Mouse (Mus musculus): ENCODE measurements around the gene Btf3l4. TPM values are rescaled to one million over a fixed set of nuclear protein-coding genes. Genes with fewer than 3 reads are reported as not detected.

Gene Btf3l4
- polyA plus RNA-seq (2014; fragmentation: Illumina TruSeq; extraction: RNeasy Lipid Tissue Mini Kit (QIAGEN cat#74804)), result 350 TPM

DNA sequence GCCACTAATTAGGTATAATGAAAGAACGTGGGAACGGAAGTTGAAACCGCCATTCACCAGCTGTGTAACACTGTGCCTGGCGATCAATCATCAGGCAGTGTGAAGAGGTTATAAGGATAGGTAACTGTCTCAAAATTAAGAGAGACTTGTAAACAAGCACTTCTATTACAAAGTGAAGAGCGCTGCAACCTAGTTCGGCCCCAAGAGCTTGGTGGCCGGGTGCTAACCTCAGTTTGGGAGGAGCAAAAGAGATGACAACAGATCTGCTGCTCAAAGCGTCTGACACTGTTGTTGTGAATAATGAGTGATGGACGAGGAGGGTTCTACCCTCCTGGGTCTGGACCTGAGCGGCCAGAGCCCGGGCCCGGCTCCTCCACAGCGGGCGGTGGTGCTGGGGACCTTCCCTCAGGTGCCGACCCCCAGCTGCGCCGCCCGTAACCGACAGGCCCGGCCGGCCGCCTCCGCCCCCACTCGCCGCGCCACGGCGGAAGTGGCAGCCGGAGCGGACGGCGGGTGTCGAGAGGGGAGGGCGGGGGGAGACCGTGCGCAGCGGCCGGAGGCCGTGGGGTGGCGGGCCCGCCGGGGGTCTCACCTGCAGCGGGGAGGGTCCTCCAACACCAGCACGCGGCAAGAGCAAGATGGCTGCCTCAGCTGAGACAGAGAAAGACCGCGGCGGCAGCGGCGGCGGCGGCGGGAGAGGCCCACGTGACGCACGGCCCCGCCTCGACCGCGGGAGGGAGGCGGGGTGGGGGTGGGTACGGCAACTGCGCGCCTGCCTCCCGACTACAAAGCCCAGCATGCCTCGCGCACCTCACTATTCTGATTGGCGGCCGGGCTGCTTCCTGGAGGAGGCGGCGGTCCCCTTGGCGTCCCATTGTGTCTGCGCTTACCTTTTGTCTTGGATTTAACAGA, at the start of gene Btf3l4:
Gene Btf3l4, minus strand, starts transcription at position 699 of the 912 bp plus-strand sequence.

DNA sequence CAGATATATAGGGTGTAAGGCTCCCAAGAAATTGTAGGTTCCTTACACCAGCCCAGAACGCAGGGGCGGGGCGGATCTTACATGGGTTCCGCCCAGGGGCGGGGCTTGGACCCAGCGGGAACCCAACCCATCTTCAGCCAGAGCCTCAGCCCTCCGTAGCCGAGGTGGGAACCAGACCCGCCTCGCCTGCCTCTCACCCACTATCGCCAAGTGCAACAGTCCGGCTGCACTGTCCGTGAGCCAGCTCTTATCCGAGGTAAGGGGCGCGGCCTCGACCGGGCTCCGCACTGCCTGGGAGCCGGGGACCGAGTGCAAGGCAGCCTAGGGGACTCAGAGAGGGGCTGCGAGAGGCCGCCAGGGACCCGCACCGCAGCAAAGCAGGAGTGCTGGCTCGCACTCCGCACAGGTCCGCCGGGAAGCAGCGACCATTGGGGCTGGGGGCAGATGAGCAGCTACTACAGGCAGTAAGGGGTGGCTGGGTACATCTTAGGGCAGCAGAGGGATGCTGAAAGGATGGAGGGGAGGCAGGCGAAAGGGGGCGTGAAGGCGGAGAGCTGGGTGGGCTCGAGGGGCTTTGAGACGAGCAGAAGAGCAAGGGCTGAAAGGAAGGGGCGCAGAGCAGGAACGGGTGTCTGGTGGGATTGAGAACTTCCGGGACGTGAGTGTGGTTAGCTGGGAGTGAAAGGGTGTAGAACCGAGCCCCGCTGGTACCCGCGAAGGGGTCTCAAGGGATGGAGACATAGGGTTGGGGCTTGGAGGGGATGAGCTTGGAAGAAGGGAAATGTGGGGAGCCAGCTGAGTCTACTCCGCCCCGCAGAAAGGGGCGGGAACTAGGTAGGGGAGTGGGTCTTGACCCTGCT, 45.8 kb upstream of the Btf3l4 start, which contains the start of gene Rab3b:
Gene Rab3b, plus strand, starts transcription at position 101 of the 860 bp plus-strand sequence.

DNA sequence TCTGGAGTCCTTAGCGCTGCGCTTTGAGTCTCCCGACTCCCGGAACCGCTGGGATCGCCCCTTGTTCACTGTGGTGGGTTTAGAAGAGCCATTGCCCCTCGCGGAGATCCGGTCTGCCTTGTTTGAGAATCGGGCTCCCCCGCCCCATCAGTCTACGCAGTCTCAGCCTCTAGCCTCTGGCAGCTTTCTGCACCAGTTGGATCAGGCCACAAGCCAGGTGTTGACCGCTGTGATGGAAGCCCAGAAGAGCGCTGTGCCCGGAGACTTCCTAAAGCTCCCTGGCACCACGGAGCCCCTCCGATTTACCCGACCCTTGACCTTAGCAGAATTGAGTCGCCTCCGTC, 15.1 kb upstream of the Btf3l4 start, which contains the start of gene A730015C16Rik:
Gene A730015C16Rik, minus strand, starts transcription at position 115 of the 344 bp plus-strand sequence.

DNA sequence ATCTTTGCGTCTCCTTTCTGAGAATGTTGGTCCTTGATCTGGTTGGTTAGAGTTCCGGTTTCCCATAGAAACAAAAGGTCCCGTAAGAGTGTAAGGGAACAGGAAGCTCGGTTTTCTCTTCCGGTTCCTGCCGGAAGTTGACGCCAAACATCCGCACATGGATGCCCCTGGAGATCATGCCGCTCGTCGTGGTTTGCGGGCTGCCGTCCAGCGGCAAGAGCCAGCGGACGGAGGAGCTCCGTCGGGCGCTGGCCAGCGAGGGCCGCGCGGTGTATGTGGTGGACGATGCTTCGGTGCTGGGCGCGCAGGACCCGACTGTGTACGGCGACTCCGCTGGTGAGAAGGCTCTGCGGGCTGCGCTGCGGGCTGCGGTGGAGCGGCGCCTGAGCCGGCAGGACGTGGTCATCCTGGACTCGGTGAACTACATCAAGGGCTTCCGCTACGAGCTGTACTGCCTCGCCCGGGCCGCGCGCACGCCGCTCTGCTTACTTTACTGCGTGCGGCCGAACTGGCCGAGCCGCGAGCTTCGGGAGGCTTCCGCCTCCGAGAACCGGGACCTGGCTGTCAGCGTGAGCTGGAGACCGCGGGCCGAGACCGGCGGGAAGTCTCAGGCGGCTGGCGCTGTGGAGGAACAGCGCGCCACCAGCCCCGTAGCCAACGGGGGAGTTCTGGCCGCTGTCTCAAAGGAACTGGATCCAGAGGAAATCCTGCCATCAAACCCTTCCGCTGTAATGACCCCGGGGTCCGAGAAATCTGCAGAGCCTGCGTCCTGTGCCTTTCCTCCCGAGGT, 14.5 kb upstream of the Btf3l4 start, which contains the start of gene Kti12:
Gene Kti12, plus strand, starts transcription at position 71 of the 790 bp plus-strand sequence.

DNA sequence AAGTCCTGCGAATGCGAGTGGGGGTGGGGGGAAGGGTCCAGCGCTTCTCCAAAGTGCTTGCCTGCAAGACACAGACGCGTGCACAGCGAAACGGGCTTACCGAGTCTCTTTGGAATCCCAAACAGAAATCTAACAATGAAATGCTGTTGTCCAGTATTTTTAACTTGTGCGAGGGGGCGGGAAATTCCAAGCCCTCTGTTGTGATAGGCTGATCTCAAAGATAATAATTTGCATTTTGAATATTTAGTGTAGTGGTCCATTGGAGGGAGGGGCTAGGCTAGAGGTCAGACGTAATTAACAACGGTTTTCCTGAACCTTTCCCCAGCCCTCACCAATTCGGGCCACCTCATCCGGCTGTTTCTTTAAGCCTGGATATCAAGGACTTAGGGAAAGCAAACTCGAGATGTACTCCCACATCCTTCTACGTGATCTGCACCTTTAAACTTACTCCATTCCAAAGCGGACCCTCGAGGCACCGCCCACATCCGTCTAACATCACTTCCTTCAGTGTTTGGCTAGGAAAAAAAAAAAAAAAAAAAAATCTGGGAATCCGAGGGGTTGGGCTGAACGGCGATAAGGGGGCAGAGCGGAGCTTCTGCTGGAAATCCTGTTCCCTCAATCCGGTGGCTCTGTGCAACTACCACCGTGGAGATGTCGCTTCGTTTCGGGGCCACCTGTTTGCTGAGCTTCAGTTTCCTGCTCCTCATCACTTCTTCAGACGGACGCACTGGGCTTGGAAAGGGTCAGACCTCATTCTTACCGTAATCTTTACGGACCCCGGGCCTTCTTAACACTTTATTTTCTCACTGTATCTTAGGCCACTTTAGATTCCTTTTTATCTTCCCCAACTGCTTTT, 929 bp upstream of the Btf3l4 start, which contains the start of gene Txndc12:
Gene Txndc12, plus strand, starts transcription at position 487 of the 856 bp plus-strand sequence.

DNA sequence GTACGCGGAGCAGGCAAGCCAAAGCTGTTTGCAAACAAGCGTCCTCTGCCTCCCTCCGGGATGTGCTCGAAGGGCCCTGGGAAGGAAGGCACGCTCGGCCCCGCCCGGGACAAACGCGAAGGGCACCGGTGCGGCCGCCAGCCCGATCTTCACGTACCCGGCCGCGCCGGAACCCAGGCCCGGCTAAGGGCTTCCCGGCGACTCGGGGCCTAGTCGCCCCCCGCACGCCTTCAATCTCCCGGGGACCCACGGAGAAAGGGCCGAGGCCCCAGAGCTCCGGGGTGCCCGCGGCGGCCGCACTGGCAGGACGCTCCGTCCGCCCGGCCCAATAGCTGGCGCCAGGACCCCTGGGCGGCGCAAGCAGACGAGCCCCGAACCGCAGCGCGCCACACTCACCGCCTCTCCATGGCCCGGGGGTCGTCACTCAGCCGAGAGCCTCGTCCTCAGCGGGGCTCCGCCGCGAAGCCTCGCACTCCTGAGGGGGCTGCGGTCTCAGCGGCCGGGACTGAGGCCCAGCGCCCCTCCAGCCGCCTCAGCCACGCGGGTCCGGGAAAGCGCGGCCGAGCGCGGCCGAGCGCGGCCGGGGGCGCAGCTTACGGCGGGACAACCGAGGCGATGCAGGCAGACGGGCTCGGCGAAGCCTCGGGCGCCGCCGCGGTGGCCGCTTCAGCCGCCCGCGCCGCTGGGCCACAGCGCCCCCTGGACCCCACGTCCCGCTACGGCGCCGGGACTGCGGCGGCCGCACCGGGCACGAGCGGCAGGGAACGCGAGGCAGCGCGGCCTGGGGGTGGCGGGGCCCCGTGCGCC, 53.2 kb downstream of the Btf3l4 start, which contains the start of gene Zfyve9:
Gene Zfyve9, minus strand, starts transcription at position 742 of the 807 bp plus-strand sequence.

Other genes with a start within 250 kb of the Btf3l4 start
- 46.4 TPM for gene Cc2d1b, start 213.7 kb downstream of the Btf3l4 start, polyA plus RNA-seq (2014; fragmentation: Illumina TruSeq; extraction: RNeasy Lipid Tissue Mini Kit (QIAGEN cat#74804))
- gene 3110021N24Rik, start 114.0 kb downstream of the Btf3l4 start, polyA plus RNA-seq (2014; fragmentation: Illumina TruSeq; extraction: RNeasy Lipid Tissue Mini Kit (QIAGEN cat#74804)), result 0.34 TPM
- gene Zfyve9, start 52.8 kb downstream of the Btf3l4 start, polyA plus RNA-seq (2014; fragmentation: Illumina TruSeq; extraction: RNeasy Lipid Tissue Mini Kit (QIAGEN cat#74804)), result 85.1 TPM
- gene Txndc12, start 987 bp upstream of the Btf3l4 start, polyA plus RNA-seq (2014; fragmentation: Illumina TruSeq; extraction: RNeasy Lipid Tissue Mini Kit (QIAGEN cat#74804)), result 63.4 TPM
- 25.3 TPM for gene Kti12, start 14.2 kb upstream of the Btf3l4 start, polyA plus RNA-seq (2014; fragmentation: Illumina TruSeq; extraction: RNeasy Lipid Tissue Mini Kit (QIAGEN cat#74804))
- gene A730015C16Rik, start 15.0 kb upstream of the Btf3l4 start, polyA plus RNA-seq (2014; fragmentation: Illumina TruSeq; extraction: RNeasy Lipid Tissue Mini Kit (QIAGEN cat#74804)), result not detected
- 0.63 TPM for gene Rab3b, start 45.4 kb upstream of the Btf3l4 start, polyA plus RNA-seq (2014; fragmentation: Illumina TruSeq; extraction: RNeasy Lipid Tissue Mini Kit (QIAGEN cat#74804))
- 528 TPM for gene Nrd1, start 167.0 kb upstream of the Btf3l4 start, polyA plus RNA-seq (2014; fragmentation: Illumina TruSeq; extraction: RNeasy Lipid Tissue Mini Kit (QIAGEN cat#74804))

All from ovary, adult 10 weeks (tissue).